Mouse (Mus musculus) frontal cortex, postnatal 36 days (tissue): Measurements from ENCODE around the gene Arhgap22.
A peak's percentile ranks its signal among the peaks of the same experiment; 100 is the strongest.

Source experiments
- DNase-seq, 2 experiments: peaks; one replicate each; pipeline ENCODE4 v3.0.0; 2022; ENCODE audit warnings: low spot score in 2 of 2

The Arhgap22 gene

DNA sequence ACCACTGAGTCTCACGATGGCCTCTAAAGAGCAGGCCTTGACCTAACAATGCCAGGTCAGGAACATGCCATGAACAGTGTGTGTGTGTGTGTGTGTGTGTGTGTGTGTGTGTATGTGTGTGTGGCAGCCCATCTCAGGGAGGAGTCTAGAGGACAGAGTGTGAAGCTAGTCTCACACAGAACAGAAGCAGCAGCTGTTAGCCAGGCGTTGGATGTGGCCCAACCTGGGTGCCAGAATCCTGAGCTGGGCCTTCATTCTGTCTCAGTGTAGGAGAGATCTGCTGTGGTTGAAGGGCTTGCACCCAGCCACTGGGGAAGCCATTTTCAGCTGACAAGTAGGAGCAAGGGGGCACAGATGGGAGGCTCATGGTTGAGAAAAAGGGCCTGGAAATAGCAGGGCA, 64.5 kb downstream of the Arhgap22 start:
- no peak for DNase-seq

DNA sequence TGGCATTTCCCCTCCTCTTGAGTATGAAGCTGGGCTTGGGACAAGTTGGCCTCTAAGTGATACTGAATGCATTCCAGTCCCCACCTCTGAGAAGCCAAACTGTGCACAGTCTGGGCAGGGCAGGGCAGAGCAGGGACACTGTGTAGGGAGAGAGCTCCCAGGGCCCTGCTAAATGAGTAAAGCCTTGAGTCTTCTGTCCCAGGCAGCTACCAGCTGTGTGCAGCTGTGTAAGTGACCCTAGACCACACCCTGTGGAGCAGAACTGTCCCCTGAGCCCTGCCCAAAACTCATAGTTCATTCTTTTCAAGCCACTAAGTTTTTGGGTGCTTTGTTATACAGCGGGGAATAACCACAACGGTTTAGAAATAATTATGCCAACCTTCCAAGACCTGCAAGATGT, 67.1 kb downstream of the Arhgap22 start:
- DNase-seq, result no peak

DNA sequence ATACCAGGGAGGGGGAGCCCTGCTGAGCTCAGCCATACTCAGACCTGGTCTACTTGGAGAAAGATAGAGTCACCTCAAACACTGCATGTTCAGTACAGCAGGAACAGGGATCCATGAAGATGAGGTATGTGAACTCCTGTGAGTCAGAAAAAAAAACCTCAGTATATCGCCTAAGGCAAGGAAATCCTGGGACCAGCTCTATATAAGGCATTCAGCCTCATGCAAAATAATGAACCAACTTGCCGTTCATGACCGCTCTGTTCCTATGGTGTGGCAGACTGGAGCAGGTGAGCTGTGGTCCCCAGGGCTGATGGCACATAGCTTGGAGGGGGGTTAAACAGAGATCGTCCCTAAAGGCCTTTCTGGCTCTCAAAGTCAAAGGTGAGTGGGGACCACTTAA, 68.6 kb downstream of the Arhgap22 start:
- DNase-seq, result no peak

GRCm38 (mm10) chr14:33287920-33288319, 74.1 kb downstream of the Arhgap22 start:
- no peak for DNase-seq

GRCm38 (mm10) chr14:33290038-33290437, 76.2 kb downstream of the Arhgap22 start:
- DNase-seq, result no peak

DNA sequence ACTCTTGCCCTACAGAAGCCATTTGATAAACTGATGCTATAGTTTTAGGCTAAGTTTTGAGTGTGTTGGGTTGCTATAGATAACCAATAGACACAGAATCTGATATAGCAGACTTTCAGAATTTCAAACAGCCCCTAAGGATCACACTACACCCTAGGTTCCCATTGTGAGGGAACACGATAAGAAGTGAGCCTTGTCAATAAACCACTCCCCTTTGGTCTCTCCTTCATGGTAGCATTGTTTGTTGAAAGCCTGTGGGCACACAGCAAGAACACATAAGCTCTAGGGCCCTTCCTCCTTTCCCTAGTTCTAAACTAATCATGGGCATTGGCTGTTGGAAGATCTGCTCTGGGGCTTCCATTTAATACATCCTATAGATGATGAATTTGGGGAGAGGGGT, 80.7 kb downstream of the Arhgap22 start:
- DNase-seq, result no peak

GRCm38 (mm10) chr14:33296698-33297341, 83.0 kb downstream of the Arhgap22 start:
- peak; percentile 71 to 90 for DNase-seq

DNA sequence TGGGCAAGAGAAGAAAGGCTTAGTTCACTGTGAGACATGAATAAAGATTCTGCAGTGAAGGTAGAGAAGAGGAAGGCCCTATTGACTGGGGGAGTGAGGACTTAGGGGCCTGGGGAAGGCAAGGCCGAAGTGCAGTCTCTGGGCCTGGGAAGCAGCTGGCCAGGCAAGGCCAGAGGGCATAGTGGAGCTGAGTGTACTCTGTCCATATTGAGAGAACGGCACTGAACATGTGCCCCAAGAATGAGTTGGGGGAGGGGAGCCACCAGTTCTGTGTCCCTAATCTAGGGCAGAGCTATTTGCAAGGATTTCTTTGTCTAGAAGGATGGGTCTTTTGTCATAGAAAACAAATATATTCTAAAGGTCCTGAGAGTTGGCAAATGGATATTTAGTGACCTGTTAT, 86.8 kb downstream of the Arhgap22 start:
- DNase-seq, result no peak

- DNase-seq, result peak; percentile 80 to 92
These were observed 89.6 kb downstream of the Arhgap22 start for GRCm38 (mm10) chr14:33303348-33303819.

GRCm38 (mm10) chr14:33305645-33306281, 91.9 kb downstream of the Arhgap22 start:
- DNase-seq, result peak; percentile 39 to 45

DNA sequence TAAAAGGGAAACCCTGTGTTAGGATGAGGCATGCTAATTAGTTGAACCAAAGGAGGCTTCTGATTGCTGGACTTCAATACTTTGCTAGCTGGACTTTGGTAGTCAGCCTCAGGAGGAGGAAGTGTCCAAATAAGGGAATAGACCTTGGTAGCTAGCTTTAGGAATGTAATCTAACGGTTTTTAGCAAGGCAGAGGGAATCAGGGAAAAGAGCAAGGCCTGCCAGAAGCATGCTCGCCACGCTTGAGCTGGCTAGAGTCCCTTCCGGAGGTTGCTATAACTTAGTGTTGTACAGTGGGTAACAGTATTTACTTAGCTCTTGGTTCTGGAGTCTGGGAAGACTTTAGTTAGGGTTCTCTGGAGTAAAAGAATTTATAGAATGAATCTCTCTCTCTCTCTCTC, 96.9 kb downstream of the Arhgap22 start:
- no peak for DNase-seq

DNA sequence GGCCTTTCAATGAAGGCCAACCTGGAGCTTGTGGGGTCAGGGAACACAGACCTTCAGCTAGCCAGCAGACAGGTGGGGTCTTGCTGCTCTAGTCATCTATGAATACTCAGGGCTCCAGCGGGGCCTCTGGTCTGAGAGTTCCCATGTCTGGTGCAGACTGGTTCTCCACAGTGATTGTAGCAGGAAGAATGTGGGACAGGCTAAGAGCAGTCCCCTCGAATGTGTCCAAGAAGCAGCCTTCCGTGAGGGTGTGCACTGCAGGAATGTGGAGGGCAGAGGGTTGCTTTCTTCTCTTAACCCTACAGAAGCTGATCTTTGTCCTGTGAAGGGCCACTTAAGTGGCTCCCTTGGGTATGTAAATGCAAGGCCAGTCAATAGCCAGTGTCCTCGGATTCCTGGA, 98.5 kb downstream of the Arhgap22 start:
- DNase-seq, result no peak

DNA sequence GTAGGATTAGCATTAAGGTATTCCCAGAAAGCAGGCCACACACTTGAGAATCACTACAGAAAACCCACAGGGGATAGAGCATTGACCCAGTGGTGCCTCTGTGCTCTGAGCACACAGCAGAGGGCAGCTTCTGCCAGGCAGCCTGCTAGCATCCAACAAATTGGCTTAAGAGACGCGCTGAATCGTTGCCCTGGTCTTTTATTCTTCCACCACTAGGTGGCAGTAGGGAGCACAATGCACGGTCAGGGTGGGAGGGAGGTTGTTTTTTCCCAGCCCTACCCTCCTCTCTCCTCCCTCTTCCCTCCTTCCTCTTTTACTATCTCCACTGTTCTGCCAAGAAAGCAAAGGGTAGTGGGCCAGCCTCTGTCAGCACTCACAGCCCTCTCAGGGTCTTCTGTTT, 99.8 kb downstream of the Arhgap22 start:
- peak; percentile 62 to 72 for DNase-seq

DNA sequence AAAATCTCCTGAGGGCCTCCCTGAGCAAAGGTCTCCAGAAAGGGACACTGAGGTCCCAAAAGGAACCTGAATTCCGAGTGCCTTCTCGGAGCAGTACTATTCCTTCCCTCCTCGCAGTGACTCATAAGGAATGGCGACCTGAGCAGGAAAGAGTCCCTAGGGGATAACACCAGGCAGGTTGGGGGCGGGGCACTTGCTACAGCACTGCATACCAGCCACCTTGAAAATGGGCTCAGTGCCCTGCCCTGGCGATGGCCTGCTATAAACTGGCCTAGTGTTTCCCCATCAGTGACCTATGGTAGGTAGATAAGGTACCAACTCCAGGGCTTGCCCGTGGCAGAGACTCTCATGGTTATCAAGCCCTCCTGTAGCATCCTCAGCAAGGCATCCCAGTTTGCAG, 100.3 kb downstream of the Arhgap22 start:
- DNase-seq, result no peak

GRCm38 (mm10) chr14:33315111-33315510, 101.3 kb downstream of the Arhgap22 start:
- no peak for DNase-seq

- no peak for DNase-seq
These were observed 101.9 kb downstream of the Arhgap22 start for GRCm38 (mm10) chr14:33315771-33316170.

DNA sequence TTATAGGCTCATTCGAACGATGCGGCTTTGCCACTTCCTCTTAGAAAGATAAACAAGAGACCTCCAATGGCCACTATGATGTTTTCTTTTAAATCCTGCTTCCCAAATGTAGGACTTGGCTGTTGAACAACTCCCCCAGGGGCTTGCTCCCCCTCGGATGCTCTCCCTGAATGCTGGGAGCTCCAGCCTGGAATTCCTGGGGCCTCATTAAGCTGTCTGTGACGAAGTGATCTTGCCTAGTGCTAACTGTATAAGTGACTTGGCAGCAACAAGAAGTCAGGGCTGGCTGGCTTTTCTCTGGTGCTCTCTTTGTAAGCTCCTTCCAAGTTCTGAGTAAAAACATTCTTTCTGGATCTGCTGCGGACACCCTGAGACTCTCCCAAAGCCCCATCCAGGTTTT, 104.1 kb downstream of the Arhgap22 start:
- no peak for DNase-seq

DNA sequence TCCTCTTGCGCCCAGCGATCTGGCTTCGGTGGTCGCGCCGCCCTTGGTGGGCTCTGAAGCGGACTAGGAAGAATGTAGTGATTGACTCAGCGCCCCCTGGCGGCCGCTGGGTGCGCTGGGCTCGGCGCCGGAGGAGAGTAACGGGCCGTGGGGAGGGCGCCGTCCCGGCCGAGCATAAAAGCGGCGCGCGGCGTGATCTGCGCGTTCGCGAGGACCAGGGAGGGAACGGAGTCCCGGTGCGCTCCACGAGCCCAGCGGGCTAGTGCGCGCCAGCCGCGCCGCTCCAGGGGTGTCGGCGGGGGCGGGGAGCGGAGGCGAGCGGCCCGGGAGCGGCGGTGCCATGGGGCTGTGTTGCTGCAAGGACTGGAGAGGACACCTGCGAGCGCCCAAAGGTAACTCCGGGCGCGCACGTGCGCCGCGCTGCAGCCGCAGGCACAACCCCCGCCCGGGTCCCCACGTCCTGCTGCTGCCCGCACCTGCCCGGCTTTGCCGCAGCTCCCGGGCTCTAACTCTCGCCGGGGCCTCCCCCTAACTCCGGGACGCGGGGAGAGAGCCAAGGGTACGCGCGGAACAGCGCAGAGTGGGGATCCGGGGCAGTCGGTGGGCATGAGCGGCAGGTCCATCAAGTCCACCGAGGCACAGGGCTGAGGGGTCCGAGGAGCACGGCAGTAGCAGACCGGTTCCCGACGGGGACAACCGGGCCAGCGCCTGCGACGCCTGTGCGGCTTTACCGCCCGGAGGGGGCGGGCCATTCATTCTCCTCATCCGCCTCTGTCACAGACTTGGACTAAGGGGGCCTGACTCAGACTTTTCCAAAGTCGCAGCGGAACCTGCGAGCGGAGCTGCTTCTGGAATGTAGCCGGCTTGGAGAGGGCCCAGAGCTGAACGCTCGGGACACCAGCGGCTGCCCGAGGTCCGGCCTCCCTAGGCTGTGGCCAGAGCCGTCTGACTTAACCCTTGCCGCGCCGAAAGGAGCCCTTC, 106.0 kb downstream of the Arhgap22 start:
- peak; percentile 46 to 59 for DNase-seq

GRCm38 (mm10) chr14:33320856-33321255, 107.0 kb downstream of the Arhgap22 start:
- no peak for DNase-seq

- DNase-seq, result peak; percentile 67 to 79
These were observed 108.8 kb downstream of the Arhgap22 start for GRCm38 (mm10) chr14:33322661-33323088.

DNA sequence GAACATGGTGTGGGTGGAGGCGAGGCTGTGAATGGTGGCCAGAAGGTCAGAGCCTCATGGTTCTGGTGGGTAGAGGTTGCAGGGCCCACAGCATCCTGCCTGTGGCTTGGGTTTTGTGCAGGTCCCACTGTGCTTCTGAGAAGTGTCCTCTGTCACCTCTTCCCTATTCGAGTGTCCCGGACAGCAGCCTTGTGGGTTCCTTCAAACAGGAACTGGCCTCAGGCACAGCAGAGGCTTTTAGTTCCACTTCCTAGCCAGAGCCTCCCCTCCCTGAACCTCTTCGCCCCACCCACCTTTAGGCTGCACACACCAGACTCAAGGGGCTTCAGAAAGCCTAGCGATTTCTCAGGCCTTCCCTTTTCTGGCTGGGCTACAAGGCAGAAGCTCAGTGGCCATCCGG, 110.7 kb downstream of the Arhgap22 start:
- DNase-seq, result no peak

GRCm38 (mm10) chr14:33328369-33328768, 114.5 kb downstream of the Arhgap22 start:
- DNase-seq, result no peak
